36 mouse cellular contexts compared by ENCODE assay signal in the genomic region with DNA sequence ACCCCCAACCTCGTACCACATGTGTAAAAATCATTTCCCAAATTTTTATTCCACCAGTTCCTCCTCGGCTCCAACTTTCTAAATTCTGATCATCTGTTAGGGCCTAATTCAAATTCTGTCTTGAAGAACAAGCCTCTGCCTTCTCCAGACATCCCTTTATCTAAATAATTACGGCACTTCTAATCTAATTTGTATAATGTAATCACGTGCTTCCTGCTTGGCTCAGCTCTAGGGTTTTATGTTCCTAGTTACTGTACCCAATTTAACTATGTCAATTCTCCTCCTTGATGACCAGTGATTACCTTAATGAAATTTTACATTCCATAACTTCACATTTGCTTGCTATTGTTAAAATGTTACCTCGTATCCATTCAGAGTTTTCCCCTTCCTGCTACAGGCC. TPM values are rescaled to one million over a fixed set of nuclear protein-coding genes. Genes with fewer than 3 reads are reported as not detected.
"Had no signal": no experiment of that assay in that cellular context is flagged by ENCODE, and none has a peak within 500 bp of the region (broad histone marks: within the 10 kb centered on the region; RNA-seq: fewer than 3 reads in every experiment).

No protein-coding gene starts in this region.

- H3K27ac ChIP-seq: heart, embryonic 13.5 days; heart, embryonic 15.5 days; hindbrain, embryonic 10.5 days; hindbrain, embryonic 12.5 days; hindbrain, embryonic 13.5 days; hindbrain, embryonic 14.5 days; hindbrain, embryonic 15.5 days; hindbrain, postnatal 0 days; intestine, embryonic 15.5 days; kidney, embryonic 15.5 days; kidney, postnatal 0 days; layer of hippocampus, adult 2 months; left cerebral cortex, adult 2 months had no signal

- H3K27me3 ChIP-seq: heart, embryonic 12.5 days; heart, embryonic 13.5 days; heart, embryonic 15.5 days; hindbrain, embryonic 12.5 days; hindbrain, embryonic 13.5 days; hindbrain, embryonic 15.5 days; intestine, embryonic 15.5 days; kidney, embryonic 15.5 days had no signal

- ATAC-seq: hindbrain, embryonic 16.5 days; hindbrain, postnatal 0 days; inflammation-experienced regulatory T-cells, adult 6 months; intestine, embryonic 15.5 days; intestine, embryonic 16.5 days; intestine, postnatal 0 days had no signal

- H3K4me1 ChIP-seq: heart, embryonic 15.5 days; hindbrain, embryonic 10.5 days; hindbrain, embryonic 12.5 days; hindbrain, embryonic 13.5 days; hindbrain, embryonic 15.5 days; intestine, embryonic 15.5 days; kidney, embryonic 15.5 days had no signal

- H3K9ac ChIP-seq: heart, embryonic 12.5 days; heart, embryonic 13.5 days; heart, embryonic 15.5 days; hindbrain, embryonic 12.5 days; hindbrain, embryonic 13.5 days; hindbrain, embryonic 14.5 days; hindbrain, embryonic 15.5 days; intestine, embryonic 15.5 days; kidney, embryonic 15.5 days had no signal

- H3K36me3 ChIP-seq: heart, embryonic 15.5 days; intestine, embryonic 15.5 days had no signal

- H3K4me2 ChIP-seq: heart, embryonic 11.5 days; heart, embryonic 12.5 days; heart, embryonic 13.5 days; heart, embryonic 15.5 days; hindbrain, embryonic 12.5 days; hindbrain, embryonic 13.5 days; hindbrain, embryonic 14.5 days; hindbrain, embryonic 15.5 days; intestine, embryonic 15.5 days; kidney, embryonic 15.5 days had no signal

- H3K4me3 ChIP-seq: heart, embryonic 12.5 days; heart, embryonic 13.5 days; heart, embryonic 15.5 days; hindbrain, embryonic 10.5 days; hindbrain, embryonic 12.5 days; hindbrain, embryonic 13.5 days; hindbrain, embryonic 15.5 days; intestine, embryonic 15.5 days; kidney, embryonic 15.5 days; layer of hippocampus, adult 2 months; left cerebral cortex, adult 2 months had no signal

- H3K9me3 ChIP-seq: heart, embryonic 12.5 days; heart, embryonic 13.5 days; heart, embryonic 15.5 days; hindbrain, embryonic 12.5 days; hindbrain, embryonic 13.5 days; hindbrain, embryonic 15.5 days; intestine, embryonic 15.5 days; kidney, embryonic 15.5 days had no signal

- DNase-seq: heart, postnatal 10 days; heart, postnatal 14 days; heart, postnatal 36 days; heart, postnatal 4 days; kidney, adult 11 months; kidney, adult 18-20 months; kidney, adult 2 months; kidney, adult 8-10 months; kidney, adult 9 months; kidney, postnatal 10 days; kidney, postnatal 14 days; kidney, postnatal 25 days; kidney, postnatal 36 days; kidney, postnatal 4 days; layer of hippocampus, adult 9-11 months; layer of hippocampus, postnatal 36 days had no signal

RNA-seq across cellular contexts. Expression of a gene that starts 15.2 kb away (rescaled TPM):
- total RNA-seq: hematopoietic stem cell, adult 5-6 weeks had no signal
